Mouse (Mus musculus) monocyte, adult 2 months (primary cell): ENCODE data around the gene Fkbp7.
A peak's percentile ranks its signal among the peaks of the same experiment; 100 is the strongest.
"Not testable (repeated sequence)": the region's sequence is repeated elsewhere in the genome, so short reads cannot be mapped to it uniquely, and the experiment has no call there.

Source experiments
- DNase-seq, 2 experiments: peaks; one replicate each; pipeline ENCODE4 v3.0.0; 2022; ENCODE audit warnings: low spot score in 2 of 2, low read depth in 1 of 2

The Fkbp7 gene

DNA sequence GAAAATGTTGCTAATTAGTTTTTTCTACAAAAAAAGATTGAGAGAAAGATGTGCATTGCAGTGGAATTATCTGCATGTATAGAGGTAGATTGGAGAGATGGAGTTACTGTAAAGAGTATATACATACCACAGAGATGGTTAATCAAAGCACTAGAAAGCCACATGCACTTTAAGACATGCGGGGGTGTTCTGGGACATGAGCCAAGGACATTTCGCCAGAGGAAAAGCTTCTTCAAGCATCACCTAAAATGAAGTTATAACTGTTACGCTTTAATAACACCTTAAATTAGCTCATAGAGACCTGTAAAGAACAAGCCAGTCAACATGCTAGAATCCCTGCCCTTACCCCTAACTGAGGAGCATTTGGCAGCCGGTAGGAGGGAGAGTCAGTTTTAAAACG is 5.7 kb downstream of the Fkbp7 start:
- DNase-seq: no peak

DNA sequence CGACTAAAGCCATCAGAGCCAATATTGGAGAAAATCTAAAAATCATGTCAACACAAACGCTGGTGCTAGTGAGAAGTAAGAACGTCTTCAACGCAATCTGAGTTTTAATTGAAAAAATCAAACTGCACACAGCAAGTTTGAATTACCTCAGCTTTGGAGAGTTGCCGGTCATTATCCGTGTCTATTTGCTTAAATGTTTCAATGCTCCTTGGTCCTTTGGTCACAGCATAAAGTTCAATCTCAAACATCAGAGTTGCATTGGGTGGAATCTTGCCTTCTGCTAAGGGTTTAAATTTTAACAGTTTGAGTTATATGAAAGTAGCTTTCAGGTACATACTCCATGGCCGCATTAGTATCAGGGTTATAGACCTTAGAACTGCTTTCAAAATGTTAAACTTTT is 7.4 kb downstream of the Fkbp7 start:
- DNase-seq: no peak

DNA sequence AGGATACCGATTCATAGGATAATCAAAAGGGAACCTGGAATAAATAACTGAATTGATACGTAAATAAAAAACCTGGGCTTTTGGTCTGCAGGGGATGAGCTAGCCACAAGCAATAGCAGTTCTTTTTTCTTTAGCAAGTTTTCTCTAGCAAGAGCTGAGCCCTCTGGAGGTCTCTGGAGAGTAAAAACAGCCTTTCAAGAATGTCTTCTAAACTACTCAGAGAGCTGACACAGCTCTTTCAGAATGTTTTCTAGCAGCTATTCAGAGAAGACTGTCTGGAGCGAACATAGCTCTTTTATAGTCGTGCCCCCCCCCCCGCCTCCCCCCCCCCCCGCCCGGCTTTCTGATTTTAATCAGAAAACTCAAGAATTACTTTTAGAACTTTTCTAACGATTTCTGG is 13.5 kb downstream of the Fkbp7 start:
- DNase-seq: no peak

DNA sequence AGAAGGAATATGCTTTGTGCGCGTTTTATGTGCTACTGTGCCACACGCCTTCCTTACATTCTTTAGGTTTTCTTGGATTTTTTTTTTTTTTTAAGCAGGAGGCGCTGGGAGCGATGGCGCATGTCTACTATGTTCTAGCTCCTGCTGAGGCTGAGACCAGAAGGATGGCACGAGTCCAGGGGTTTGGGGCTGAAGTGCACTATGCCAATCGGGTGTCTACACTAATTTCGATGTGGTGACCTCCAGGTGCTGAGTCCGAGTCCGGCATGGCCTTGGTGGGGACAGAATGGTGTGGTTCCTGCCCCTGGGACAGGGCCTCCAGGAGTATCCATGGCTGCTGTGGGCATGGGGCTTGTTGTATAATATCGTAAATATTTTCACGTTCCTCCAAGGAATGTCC is 14.4 kb downstream of the Fkbp7 start:
- DNase-seq: no peak

DNA sequence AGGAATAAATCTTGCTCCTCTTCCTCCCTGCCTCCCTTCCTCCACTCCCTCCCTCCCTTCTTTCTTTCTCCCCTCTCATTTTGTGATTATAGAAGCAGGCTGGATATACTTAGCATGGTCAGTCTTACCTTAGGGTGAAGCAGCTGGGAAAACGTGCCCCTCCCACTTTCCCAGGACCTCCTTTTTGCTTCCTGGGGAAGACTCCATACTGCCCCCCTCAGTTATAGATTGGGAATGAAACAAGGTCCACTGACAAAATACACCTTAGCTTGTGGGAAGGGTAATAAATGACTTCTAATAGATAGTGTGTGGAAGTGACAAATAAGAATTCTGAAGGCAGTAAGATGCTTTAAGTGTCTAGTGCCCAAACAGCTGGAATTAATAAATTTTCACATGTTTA is 16.9 kb downstream of the Fkbp7 start:
- no peak for DNase-seq

DNA sequence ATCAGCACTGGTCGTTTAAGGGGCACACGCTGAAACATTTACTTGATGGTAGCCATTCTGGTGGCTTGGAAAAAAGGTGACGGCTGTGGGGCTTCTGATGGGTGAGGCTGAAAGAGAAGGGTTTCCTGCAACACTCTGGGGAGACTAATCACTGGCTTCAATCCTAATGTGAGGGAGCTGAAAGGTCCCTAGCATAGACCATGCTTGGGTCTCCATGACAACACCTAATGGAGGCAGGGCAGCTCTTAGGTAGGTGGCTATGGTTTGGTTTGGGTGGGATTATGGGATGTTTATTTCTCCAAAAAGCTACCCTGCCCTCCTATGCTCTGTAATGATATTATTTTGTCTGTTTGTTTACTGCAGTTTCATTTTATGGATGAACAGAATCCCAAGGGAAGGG is 17.5 kb downstream of the Fkbp7 start:
- DNase-seq: no peak

DNA sequence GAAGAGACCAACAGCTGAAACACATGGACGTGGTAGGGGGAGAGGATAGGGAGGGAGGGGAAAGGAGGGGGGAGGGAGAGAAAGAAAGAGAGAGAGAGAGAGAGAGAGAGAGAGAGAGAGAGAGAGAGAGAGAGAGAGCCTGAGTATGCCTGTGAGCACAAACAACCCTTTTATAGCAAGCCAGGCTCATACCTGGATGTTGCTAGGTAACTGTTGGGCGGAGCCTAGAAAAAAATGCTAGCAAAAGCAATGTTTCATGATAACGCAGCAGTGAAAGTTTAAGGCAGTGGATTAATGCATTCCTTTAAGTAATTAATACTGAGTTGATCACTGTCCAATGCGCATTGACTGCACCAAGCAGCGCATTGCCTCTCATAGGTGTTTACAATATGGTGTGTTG is 18.3 kb downstream of the Fkbp7 start:
- no peak for DNase-seq

DNA sequence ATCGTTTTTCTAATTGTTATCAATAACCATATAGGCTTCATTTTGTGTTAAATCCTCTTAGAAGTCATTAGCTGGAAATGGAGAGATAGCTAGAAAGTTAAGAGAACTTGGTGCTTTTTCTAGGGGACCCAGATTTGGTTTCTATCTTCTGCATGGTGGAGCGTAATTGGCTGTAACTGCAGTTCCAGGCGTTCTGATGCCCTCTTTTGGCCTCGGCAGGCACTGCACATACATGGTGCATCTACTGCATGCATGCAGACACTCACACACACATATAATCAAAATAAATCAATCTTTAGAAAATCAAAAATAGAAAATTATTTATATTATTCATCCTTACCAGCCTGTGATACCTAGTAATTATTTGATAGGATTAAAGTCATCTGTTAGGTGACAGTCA is 19.8 kb downstream of the Fkbp7 start:
- no peak for DNase-seq

DNA sequence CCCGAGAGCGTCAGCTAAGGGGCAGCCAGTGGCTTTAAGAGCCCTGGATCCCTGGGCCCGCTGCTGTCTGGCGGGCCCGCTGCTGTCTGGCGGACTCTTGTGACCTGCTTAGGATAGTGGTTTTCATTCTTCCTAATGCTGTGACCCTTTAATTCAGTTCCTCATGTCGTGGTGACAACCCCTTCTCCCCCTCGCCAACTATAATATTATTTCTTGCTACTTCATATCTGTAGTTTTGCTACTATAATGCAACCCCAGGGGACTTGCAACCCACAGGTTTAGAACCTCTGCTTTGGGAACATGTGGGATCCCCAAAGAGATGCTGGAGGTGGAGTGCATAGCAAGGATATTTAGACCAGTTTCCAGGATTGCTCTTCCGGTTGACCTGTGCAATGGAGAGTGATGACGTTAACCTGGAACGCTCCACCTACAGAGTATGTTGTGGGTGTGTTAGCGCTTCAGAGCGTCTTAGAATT is 24.2 kb downstream of the Fkbp7 start:
- DNase-seq: no peak

DNA sequence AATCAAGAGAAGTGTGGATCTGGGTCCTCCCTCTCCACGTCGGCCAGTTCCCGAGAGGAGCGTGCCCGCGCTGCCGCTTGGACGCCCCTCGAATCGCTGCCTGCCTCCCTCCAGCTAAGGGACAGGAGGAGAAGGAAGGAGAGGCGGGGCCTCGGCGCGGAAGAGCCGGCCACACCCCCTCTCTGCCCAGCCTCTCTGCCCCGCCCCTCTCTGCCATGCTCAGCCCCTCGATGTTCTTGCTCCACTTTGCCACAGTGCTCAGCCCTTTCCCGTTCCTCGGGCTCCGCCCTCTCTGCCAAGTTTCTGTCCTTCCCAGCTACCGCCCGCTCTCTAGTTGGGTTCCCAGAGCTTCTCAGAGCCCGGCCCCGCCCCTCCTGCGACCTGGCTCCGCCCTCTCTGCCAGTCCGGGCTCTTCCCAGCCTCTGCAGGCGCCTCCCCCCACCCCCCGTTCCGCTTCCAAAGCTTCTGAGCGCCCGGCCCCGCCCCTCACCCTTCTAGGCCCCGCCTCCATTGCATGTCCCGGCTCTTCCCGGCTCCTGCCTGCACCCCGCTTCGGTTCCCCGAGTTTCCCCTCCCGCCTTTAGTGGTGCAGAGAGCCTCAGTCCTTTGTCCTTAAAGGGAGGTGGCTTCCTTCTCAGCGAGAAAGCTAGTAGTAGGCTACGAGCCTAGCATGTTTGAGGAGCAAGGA is 24.9 kb downstream of the Fkbp7 start, which contains the start of the genes Prkra and Pjvk:
Prkra (minus strand) TSS at position 133 of the 688 bp plus-strand sequence.
Pjvk (plus strand) TSS at position 594 of the 688 bp plus-strand sequence.
- peak; percentile 83 to 86 for DNase-seq

DNA sequence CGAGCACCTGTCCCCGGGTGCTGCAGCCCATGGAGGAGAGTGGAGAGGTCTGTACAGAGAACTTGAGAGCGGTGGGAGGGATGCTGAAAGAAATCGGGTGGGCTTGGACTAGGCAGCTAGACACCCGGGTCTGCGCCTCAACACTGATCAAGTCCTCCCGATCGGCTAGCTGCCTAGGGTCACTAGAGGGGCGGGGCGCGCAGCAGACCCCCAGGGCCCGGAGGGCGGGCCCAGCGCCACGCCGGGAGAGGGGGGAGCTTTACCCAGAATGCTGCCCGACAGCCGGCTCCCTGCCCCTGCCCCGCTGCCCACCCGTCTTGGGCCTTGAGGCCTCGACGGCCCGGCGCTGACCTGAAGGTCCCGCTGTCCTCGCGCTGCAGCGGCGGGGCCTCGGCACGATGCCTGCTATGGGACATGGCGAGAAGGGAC is 25.5 kb downstream of the Fkbp7 start:
- no peak for DNase-seq

DNA sequence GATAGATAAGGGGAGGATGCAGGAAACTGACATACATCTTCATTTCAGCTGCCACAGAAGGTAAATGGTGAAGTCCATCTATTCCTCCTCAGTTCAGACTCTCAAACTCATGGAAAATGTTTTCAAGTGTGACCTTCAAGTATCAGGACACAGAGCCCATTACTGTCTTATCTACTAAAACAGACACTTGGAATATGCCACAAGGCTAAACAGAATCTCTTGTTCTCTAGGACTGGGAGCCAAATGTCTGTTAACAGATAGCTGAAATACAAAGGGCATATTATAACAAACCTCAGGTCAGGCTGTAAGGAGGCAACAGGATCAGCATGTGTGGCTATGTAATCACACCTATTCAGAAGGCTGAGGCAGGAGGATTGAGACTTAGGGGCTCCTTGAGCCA is 29.1 kb downstream of the Fkbp7 start:
- DNase-seq: no peak

DNA sequence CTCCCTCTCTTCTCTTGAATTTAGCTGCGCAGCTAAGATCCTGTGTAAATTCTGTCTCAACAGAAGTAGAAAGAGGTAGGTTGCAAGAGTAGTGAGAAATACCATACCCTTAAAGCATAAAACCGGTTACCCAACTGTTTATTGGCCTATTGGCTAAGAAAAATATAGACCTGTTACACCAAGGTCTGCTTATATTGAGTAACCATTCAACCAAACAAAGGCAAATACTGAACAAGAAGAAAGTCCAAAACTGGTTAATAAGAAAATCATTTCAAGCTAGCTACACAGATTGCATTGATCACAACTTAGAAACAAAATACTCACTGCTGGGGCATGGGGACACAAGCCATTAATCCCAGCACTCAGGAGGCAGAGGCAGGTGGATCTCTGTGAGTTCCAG is 33.3 kb downstream of the Fkbp7 start:
- no peak for DNase-seq

DNA sequence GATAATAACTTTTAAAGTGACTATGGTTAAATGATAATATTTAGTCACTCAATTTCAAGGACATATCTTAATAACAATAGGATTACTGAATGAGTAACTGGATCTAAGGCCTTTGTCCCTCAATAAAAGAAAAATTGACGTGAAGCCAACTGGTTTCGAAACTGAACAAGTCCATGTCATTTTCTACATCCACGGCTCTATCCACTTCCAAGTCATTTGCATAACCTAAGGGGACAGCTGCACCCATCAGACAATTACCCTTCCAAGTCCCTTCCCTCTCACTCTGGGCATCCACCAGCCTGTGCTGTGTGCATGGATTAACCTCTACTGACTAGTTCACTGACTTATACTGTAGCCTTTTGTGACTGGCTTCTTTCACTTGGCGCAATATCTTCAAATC is 41.3 kb downstream of the Fkbp7 start:
- no peak for DNase-seq

DNA sequence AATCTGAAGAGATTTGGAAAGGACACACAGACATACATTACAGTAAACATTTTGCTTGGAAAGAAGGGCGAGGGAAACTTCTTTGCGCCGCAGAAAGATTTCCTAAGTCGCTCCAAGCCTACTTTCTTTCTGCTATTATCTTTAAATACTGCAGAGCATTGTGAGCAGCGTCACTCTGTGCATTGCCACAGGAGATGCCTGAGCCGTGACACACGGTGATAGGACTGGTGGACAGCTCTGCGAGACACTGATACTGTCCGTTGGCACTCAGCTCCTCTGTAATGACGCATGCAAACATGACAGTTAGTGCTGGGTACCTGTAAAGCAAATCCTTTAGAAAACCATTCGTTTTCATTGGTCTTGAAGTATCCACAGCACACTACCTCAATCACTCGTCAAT is 42.6 kb downstream of the Fkbp7 start:
- no peak for DNase-seq

DNA sequence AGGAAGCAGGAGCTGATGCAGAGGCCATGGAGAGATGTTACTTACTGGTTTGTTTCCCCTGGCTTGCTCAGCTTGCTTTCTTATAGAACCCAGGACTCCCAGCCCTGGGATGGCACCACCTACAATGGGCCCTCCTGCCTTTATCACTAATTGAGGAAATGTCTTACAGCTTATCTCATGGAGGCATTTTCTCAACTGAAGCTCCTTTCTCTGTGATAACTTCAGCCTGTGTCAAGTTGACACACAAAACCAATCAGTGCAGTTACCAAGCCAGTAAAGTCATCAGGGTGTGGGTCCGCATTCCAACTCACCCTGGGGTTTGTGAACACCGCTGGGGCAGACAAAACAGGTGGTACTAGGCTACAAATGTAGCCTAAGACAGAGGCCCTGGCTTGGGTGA is 50.6 kb downstream of the Fkbp7 start:
- not testable (repeated sequence) for DNase-seq

DNA sequence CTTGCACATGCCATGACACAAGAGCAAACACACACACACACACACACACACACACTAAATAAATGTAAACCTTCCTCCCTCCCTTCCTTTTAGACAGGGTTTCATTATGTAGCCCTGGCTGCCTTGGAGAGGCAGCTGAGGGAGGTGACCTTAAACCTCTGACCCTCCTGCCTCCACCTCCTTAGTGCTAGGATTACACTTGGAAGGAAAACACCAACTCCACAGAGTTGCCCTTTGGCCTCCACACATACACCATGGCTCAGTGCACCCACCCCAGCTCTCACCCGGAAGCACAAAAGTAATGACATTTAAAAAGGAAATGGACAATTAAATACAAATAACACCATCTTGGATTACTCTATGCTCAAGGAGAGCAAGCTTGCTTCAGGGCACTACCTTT is 51.2 kb downstream of the Fkbp7 start:
- DNase-seq: no peak

DNA sequence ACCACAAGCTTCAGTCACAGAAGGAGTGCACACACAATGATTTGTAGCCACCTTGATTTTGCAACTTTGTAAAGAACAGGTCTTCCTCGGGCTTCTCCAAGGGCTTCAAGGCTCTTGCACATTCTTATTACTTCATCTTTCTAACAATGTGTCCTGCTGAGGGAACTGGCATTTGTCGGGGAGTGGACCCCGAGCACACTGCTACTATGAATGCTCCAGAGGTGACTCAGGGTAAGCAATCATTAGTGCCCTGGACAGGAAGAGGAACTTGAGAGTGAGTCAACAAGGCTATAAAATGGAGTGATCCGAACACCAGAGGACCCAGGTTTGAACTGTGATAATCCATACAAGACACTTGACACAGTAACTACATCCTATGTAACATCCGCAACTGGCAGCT is 52.7 kb downstream of the Fkbp7 start:
- DNase-seq: no peak

DNA sequence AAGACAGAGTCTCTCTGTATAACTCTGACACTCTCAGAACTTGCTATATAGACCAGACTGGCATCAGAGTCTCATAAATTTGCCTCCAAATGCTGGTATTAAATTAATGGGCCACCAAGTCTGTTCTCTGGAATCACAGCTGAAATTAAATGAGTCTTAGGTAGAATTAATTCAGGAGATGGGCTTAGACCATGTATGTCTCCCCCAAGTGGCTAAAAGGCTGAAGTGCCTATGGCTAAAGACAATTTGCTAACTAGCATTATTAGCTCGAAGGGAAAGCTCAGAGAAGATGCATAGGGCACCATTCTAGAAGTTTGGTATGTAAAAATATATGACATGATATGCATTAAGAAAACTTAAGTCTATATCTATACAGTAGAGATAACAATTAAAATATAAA is 54.8 kb downstream of the Fkbp7 start:
- no peak for DNase-seq
